Mouse (Mus musculus) intestine, embryonic 15.5 days (tissue): ENCODE data around the gene Abcb4. TPM values are rescaled to one million over a fixed set of nuclear protein-coding genes. Genes with fewer than 3 reads are reported as not detected.

Source experiments
- ATAC-seq: fragments of 200-750 bp; cut with Nextera tagmentation; 2 replicates; pipeline ENCODE4 v1.8.0; 2017; ENCODE audit warnings: moderate TSS enrichment, moderate library complexity
- H3K27ac ChIP-seq: fragments of 300-500 bp; sonication (generic); 2 replicates; pipeline ENCODE4 v1.5.1; 2015; ENCODE audit warnings: mild to moderate bottlenecking, inconsistent platforms
- H3K27me3 ChIP-seq: fragments of 300-500 bp; sonication (generic); replicated peaks from 2 replicates; pipeline ENCODE4 v1.6.1; 2015; ENCODE audit warnings: inconsistent platforms
- H3K36me3 ChIP-seq: fragments of 300-500 bp; sonication (generic); 2 replicates; pipeline ENCODE4 v1.6.1; 2015; ENCODE audit warnings: inconsistent platforms
- H3K4me1 ChIP-seq: fragments of 300-500 bp; sonication (generic); replicated peaks from 2 replicates; pipeline ENCODE4 v1.6.1; 2015; ENCODE audit warnings: inconsistent platforms
- H3K4me2 ChIP-seq: fragments of 300-500 bp; sonication (generic); replicated peaks from 2 replicates; pipeline ENCODE4 v1.6.1; 2015; ENCODE audit warnings: mild to moderate bottlenecking, inconsistent platforms
- H3K4me3 ChIP-seq: fragments of 300-500 bp; sonication (generic); replicated peaks from 2 replicates; pipeline ENCODE4 v1.5.1; 2015; ENCODE audit warnings: inconsistent platforms
- H3K9ac ChIP-seq: fragments of 300-500 bp; sonication (generic); 2 replicates; pipeline ENCODE4 v1.6.1; 2015; ENCODE audit warnings: inconsistent platforms
- H3K9me3 ChIP-seq: fragments of 300-500 bp; sonication (generic); 2 replicates; pipeline ENCODE4 v1.6.1; 2016; ENCODE audit warnings: inconsistent platforms
- WGBS: fragments of 180-500 bp; shearing (Covaris S2); methylation state at CpG from one replicate; pipeline ENCODE4 v1.1.7; 2015; 5-methylcytosine and 5-hydroxymethylcytosine counted together
- polyA plus RNA-seq: library from polyadenylated mRNA; unstranded; fragments of >200 nt; fragmentation: Nextera tagmentation; extraction: Ambion mirVana; gene quantifications from 2 replicates; pipeline ENCODE4 v1.2.1, GENCODE M21; 2015

Gene Abcb4
- polyA plus RNA-seq, 1 experiment from 2014 or later: 0.48 TPM

GRCm38 (mm10) chr5:8877800-8878199 lies 15.7 kb upstream of the Abcb4 start:
- no peak overlapping the region for H3K4me3 ChIP-seq
- no peak overlapping the region for H3K9ac ChIP-seq
- no peaks in the 10 kb centered on the region for H3K4me1 ChIP-seq
- H3K27me3 ChIP-seq: no peaks in the 10 kb centered on the region
- H3K27ac ChIP-seq: no peak overlapping the region
- no peak for ATAC-seq
- no peaks in the 10 kb centered on the region for H3K36me3 ChIP-seq
- WGBS: 76% methylated on average over 5 of the region's 5 CpGs
- no peak overlapping the region for H3K4me2 ChIP-seq
- H3K9me3 ChIP-seq: no peaks in the 10 kb centered on the region

- no peak overlapping the region for H3K27ac ChIP-seq
- no peaks in the 10 kb centered on the region for H3K9me3 ChIP-seq
- WGBS: 87% methylated on average over 2 of the region's 2 CpGs
- no peaks in the 10 kb centered on the region for H3K36me3 ChIP-seq
- H3K4me3 ChIP-seq: no peak overlapping the region
- no peaks in the 10 kb centered on the region for H3K4me1 ChIP-seq
- H3K27me3 ChIP-seq: no peaks in the 10 kb centered on the region
- no peak overlapping the region for H3K4me2 ChIP-seq
- ATAC-seq: no peak
- H3K9ac ChIP-seq: no peak overlapping the region
Observed at GRCm38 (mm10) chr5:8885837-8886236, 7.7 kb upstream of the Abcb4 start.

GRCm38 (mm10) chr5:8894104-8894425 lies 548 bp downstream of the Abcb4 start:
- 9% methylated on average over 15 of the region's 15 CpGs for WGBS
- H3K4me1 ChIP-seq: 0 out of 2 replicates have a peak, but pooled peaks cover 3% of the 10 kb centered on the region
- no peaks in the 10 kb centered on the region for H3K9me3 ChIP-seq
- H3K4me3 ChIP-seq: peak overlapping the region; percentile 57
- peak overlapping the region; percentile 50 for H3K9ac ChIP-seq
- no peak for ATAC-seq
- H3K27ac ChIP-seq: no peak overlapping the region
- no peaks in the 10 kb centered on the region; the same call in 1 of the 2 replicates for H3K27me3 ChIP-seq
- H3K36me3 ChIP-seq: no peaks in the 10 kb centered on the region
- peak overlapping the region; percentile 97 for H3K4me2 ChIP-seq

- Histone ChIP-seq H3K27ac (no peak overlapping the region), H3K9ac (no peak overlapping the region), H3K4me1 (0 out of 2 replicates have a peak, but pooled peaks cover 3% of the 10 kb centered on the region), H3K4me3 (no peak overlapping the region), H3K9me3 (no peaks in the 10 kb centered on the region), H3K27me3 (no peaks in the 10 kb centered on the region; the same call in 1 of the 2 replicates), H3K4me2 (peak overlapping the region; percentile 97; the same call in 1 of the 2 replicates), H3K36me3 (no peaks in the 10 kb centered on the region)
- ATAC-seq: peak; percentile 37; the same call in 1 of the 2 replicates
- WGBS: 73% methylated on average over 15 of the region's 15 CpGs
Observed at GRCm38 (mm10) chr5:8894641-8895490, 1.3 kb downstream of the Abcb4 start.

GRCm38 (mm10) chr5:8896198-8896597 lies 2.7 kb downstream of the Abcb4 start:
- no peak for ATAC-seq
- no peak overlapping the region for H3K4me3 ChIP-seq
- no peaks in the 10 kb centered on the region for H3K36me3 ChIP-seq
- no peak overlapping the region for H3K9ac ChIP-seq
- H3K4me1 ChIP-seq: 0 out of 2 replicates have a peak, but pooled peaks cover 3% of the 10 kb centered on the region
- 75% methylated on average over 1 of the region's 1 CpGs for WGBS
- H3K27ac ChIP-seq: no peak overlapping the region
- H3K4me2 ChIP-seq: no peak overlapping the region
- H3K27me3 ChIP-seq: no peaks in the 10 kb centered on the region; the same call in 1 of the 2 replicates
- no peaks in the 10 kb centered on the region for H3K9me3 ChIP-seq

- WGBS: 64% methylated on average over 3 of the region's 3 CpGs
Observed at GRCm38 (mm10) chr5:8898246-8898645, 4.7 kb downstream of the Abcb4 start.

GRCm38 (mm10) chr5:8901001-8901400 lies 7.5 kb downstream of the Abcb4 start:
- WGBS: 61% methylated on average over 1 of the region's 1 CpGs
- H3K4me3 ChIP-seq: no peak overlapping the region
- ATAC-seq: no peak
- H3K9ac ChIP-seq: no peak overlapping the region
- no peaks in the 10 kb centered on the region for H3K9me3 ChIP-seq
- H3K4me2 ChIP-seq: no peak overlapping the region
- H3K36me3 ChIP-seq: no peaks in the 10 kb centered on the region
- H3K27ac ChIP-seq: no peak overlapping the region
- H3K4me1 ChIP-seq: no peaks in the 10 kb centered on the region
- H3K27me3 ChIP-seq: no peaks in the 10 kb centered on the region

More at GRCm38 (mm10) chr5:8898246-8898645, 4.7 kb downstream of the Abcb4 start:
- no peaks in the 10 kb centered on the region; the same call in 1 of the 2 replicates for H3K27me3 ChIP-seq
- no peak overlapping the region for H3K4me2 ChIP-seq
- H3K4me1 ChIP-seq: no peaks in the 10 kb centered on the region
- H3K36me3 ChIP-seq: no peaks in the 10 kb centered on the region
- H3K9ac ChIP-seq: no peak overlapping the region
- H3K27ac ChIP-seq: no peak overlapping the region
- H3K9me3 ChIP-seq: no peaks in the 10 kb centered on the region
- no peak overlapping the region for H3K4me3 ChIP-seq
- no peak for ATAC-seq

GRCm38 (mm10) chr5:8902141-8902817 lies 8.8 kb downstream of the Abcb4 start:
- Histone ChIP-seq H3K27me3 (no peaks in the 10 kb centered on the region), H3K36me3 (no peaks in the 10 kb centered on the region), H3K4me1 (no peaks in the 10 kb centered on the region), H3K9me3 (no peaks in the 10 kb centered on the region), H3K9ac (no peak overlapping the region), H3K4me2 (no peak overlapping the region), H3K4me3 (no peak overlapping the region), H3K27ac (no peak overlapping the region)
- no peak for ATAC-seq
- WGBS: 79% methylated on average over 6 of the region's 6 CpGs

- no peaks in the 10 kb centered on the region for H3K4me1 ChIP-seq
- no peak for ATAC-seq
- H3K36me3 ChIP-seq: no peaks in the 10 kb centered on the region
- WGBS: 78% methylated on average over 6 of the region's 6 CpGs
- no peaks in the 10 kb centered on the region for H3K9me3 ChIP-seq
- no peak overlapping the region for H3K4me2 ChIP-seq
- H3K27me3 ChIP-seq: no peaks in the 10 kb centered on the region
- no peak overlapping the region for H3K9ac ChIP-seq
- H3K27ac ChIP-seq: no peak overlapping the region
- no peak overlapping the region for H3K4me3 ChIP-seq
Observed at GRCm38 (mm10) chr5:8904539-8904938, 11.0 kb downstream of the Abcb4 start.

- WGBS: 80% methylated on average over 8 of the region's 8 CpGs
- Histone ChIP-seq H3K4me1 (no peaks in the 10 kb centered on the region), H3K9ac (no peak overlapping the region), H3K36me3 (no peaks in the 10 kb centered on the region), H3K4me3 (no peak overlapping the region), H3K9me3 (no peaks in the 10 kb centered on the region), H3K27ac (no peak overlapping the region), H3K4me2 (no peak overlapping the region), H3K27me3 (no peaks in the 10 kb centered on the region)
- no peak for ATAC-seq
Observed at GRCm38 (mm10) chr5:8911567-8912198, 18.2 kb downstream of the Abcb4 start.

GRCm38 (mm10) chr5:8916400-8916799 lies 22.9 kb downstream of the Abcb4 start:
- Histone ChIP-seq H3K4me1 (no peaks in the 10 kb centered on the region), H3K9me3 (no peaks in the 10 kb centered on the region), H3K9ac (no peak overlapping the region), H3K4me3 (no peak overlapping the region), H3K36me3 (no peaks in the 10 kb centered on the region), H3K4me2 (no peak overlapping the region), H3K27ac (no peak overlapping the region), H3K27me3 (no peaks in the 10 kb centered on the region)
- ATAC-seq: no peak
- 90% methylated on average over 2 of the region's 2 CpGs for WGBS

- H3K4me1 ChIP-seq: no peaks in the 10 kb centered on the region
- no peak overlapping the region for H3K27ac ChIP-seq
- no peak overlapping the region for H3K9ac ChIP-seq
- H3K4me3 ChIP-seq: no peak overlapping the region
- no peak for ATAC-seq
- H3K4me2 ChIP-seq: no peak overlapping the region
- WGBS: 68% methylated on average over 6 of the region's 6 CpGs
- H3K36me3 ChIP-seq: no peaks in the 10 kb centered on the region
- no peaks in the 10 kb centered on the region for H3K9me3 ChIP-seq
- H3K27me3 ChIP-seq: no peaks in the 10 kb centered on the region
Observed at GRCm38 (mm10) chr5:8917069-8917468, 23.6 kb downstream of the Abcb4 start.
